Mouse (Mus musculus) cerebellum, adult 2 months (tissue): Measurements from ENCODE around the gene Sntb2.

Experiments used
- CTCF ChIP-seq: fragments of 200-500 bp; IDR thresholded peaks from 2 replicates; pipeline ENCODE4 v1.5.1; 2011; ENCODE audit warnings: low read depth, mild to moderate bottlenecking, control low read depth, low read length, moderate library complexity, borderline replicate concordance; ENCODE audit not compliant: insufficient read depth
- POLR2A ChIP-seq: fragments of 200-500 bp; IDR thresholded peaks from 2 replicates; pipeline ENCODE4 v1.6.1; 2011; ENCODE audit warnings: low read length, control low read depth, borderline replicate concordance; ENCODE audit not compliant: insufficient read depth

- TF ChIP-seq CTCF (no peak), POLR2A (no peak)
Measured at GRCm38 (mm10) chr8:107030058-107030457, 94.5 kb downstream of the Sntb2 start.
